Mouse (Mus musculus) liver, embryonic 15.5 days (tissue): Measurements from ENCODE around the gene Npsr1. TPM values are rescaled to one million over a fixed set of nuclear protein-coding genes. Genes with fewer than 3 reads are reported as not detected.

Experiments used
- ATAC-seq: fragments of 200-750 bp; cut with Nextera tagmentation; 2 replicates; pipeline ENCODE4 v1.8.0; 2017; ENCODE audit warnings: moderate number of reproducible peaks, mild to moderate bottlenecking, moderate library complexity; ENCODE audit not compliant: insufficient read depth
- H3K27ac ChIP-seq: fragments of 300-500 bp; sonication (generic); replicated peaks from 2 replicates; pipeline ENCODE4 v1.5.1; 2015; ENCODE audit warnings: mild to moderate bottlenecking, inconsistent platforms
- H3K27me3 ChIP-seq: fragments of 300-500 bp; sonication (generic); 2 replicates; pipeline ENCODE4 v1.6.1; 2015; ENCODE audit warnings: mild to moderate bottlenecking, inconsistent platforms
- H3K36me3 ChIP-seq: fragments of 300-500 bp; sonication (generic); replicated peaks from 2 replicates; pipeline ENCODE4 v1.6.1; 2015; ENCODE audit warnings: moderate library complexity, mild to moderate bottlenecking, inconsistent platforms
- H3K4me1 ChIP-seq: fragments of 300-500 bp; sonication (generic); replicated peaks from 2 replicates; pipeline ENCODE4 v1.6.1; 2015; ENCODE audit warnings: inconsistent platforms
- H3K4me2 ChIP-seq: fragments of 300-500 bp; sonication (generic); 2 replicates; pipeline ENCODE4 v1.6.1; 2015; ENCODE audit warnings: moderate library complexity, mild to moderate bottlenecking, inconsistent platforms
- H3K4me3 ChIP-seq: fragments of 300-500 bp; sonication (generic); replicated peaks from 2 replicates; pipeline ENCODE4 v1.5.1; 2015; ENCODE audit warnings: mild to moderate bottlenecking, inconsistent platforms
- H3K9ac ChIP-seq: fragments of 300-500 bp; sonication (generic); 2 replicates; pipeline ENCODE4 v1.6.1; 2015; ENCODE audit warnings: moderate library complexity, mild to moderate bottlenecking, inconsistent platforms
- H3K9me3 ChIP-seq: fragments of 300-500 bp; sonication (generic); replicated peaks from 2 replicates; pipeline ENCODE4 v1.6.1; 2016; ENCODE audit warnings: inconsistent platforms
- WGBS: fragments of 180-500 bp; shearing (Covaris S2); methylation state at CpG from one replicate; pipeline ENCODE4 v1.1.7; 2015; ENCODE audit warnings: mixed read lengths; ENCODE audit not compliant: insufficient replicate concordance; 5-methylcytosine and 5-hydroxymethylcytosine counted together
- polyA plus RNA-seq: library from polyadenylated mRNA; unstranded; fragments of >200 nt; fragmentation: Nextera tagmentation; extraction: Ambion mirVana; gene quantifications from 2 replicates; pipeline ENCODE4 v1.2.1, GENCODE M21; 2015

The Npsr1 gene
- not detected in 2 replicates for polyA plus RNA-seq

DNA sequence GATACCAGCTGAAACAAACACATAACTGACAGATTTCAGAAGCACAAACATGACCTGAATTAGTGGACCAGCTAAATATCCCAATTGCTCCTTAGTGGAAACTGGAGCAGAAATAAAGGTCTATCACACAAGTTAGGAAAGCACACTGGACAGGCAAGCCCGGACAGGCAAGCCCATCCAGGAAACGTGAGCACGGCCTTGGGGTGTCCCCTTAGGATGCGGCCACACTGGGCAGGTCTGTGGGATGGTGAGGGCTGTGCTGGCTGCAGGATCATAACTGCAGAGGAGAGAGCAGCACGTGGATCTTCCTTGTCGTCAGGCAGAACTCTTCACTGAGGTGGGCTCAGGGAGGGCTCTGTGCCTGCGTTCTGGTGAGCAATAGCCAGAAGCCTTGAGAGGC lies at the start of gene Npsr1:
Gene Npsr1, plus strand, starts transcription at position 301 of the 400 bp plus-strand sequence.
- H3K27me3 ChIP-seq = no peaks in the 10 kb centered on the region
- H3K9ac ChIP-seq = no peak within 1 kb of the TSS
- no peak for ATAC-seq
- no peak within 1 kb of the TSS for H3K4me3 ChIP-seq
- H3K36me3 ChIP-seq = no peaks in the 10 kb centered on the region
- H3K4me1 ChIP-seq = no peaks in the 10 kb centered on the region
- H3K9me3 ChIP-seq = no peaks in the 10 kb centered on the region
- H3K27ac ChIP-seq = no peak within 1 kb of the TSS
- 53% methylated on average over 7 of the region's 7 CpGs for WGBS
- no peak within 1 kb of the TSS for H3K4me2 ChIP-seq

DNA sequence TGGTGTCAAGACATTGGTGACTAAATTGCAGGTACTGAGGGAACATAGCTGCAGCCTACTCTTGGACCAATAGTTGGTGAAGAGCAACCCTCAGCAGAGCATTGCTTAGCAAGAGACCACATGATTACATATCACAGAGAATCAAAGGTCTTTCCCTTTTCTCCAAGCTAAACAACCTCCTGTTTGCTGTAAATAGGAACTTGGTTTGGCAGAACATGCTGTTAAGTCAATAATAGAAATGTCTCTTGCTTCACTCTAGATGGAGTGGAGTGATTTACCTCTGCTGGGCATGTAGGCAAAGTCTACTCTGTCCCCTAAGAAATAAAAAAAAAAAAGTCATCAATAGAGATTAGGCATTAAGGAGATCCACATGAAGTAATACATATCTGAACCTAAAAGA lies 46.3 kb upstream of the Npsr1 start:
- Histone ChIP-seq H3K36me3 (no peaks in the 10 kb centered on the region), H3K27me3 (no peaks in the 10 kb centered on the region), H3K9ac (no peak overlapping the region), H3K4me3 (no peak overlapping the region), H3K27ac (no peak overlapping the region), H3K4me2 (no peak overlapping the region), H3K4me1 (no peaks in the 10 kb centered on the region), H3K9me3 (no peaks in the 10 kb centered on the region)
- no peak for ATAC-seq

DNA sequence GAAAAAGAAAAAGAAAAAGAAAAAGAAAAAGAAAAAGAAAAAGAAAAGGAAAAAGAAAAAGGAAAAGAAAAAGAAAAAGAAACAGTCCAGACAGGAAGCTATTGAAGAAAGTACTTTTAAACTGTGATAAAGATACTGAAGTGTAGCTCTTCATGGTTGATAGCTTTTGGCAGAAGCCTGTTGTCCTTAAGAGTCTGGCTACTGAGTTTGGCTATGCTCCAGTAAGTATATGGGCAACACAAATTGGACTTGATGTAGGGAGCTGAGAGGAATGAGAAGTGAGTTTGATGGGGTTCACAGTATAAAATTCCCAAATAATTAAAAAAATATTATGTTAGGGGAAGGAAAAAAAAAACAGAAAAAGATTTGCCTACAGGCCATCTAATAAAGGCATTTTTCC lies 34.5 kb upstream of the Npsr1 start:
- Histone ChIP-seq H3K4me3 (no peak overlapping the region), H3K9me3 (no peaks in the 10 kb centered on the region), H3K4me1 (no peaks in the 10 kb centered on the region), H3K4me2 (no peak overlapping the region), H3K36me3 (no peaks in the 10 kb centered on the region), H3K27me3 (no peaks in the 10 kb centered on the region), H3K9ac (no peak overlapping the region), H3K27ac (no peak overlapping the region)
- ATAC-seq = no peak

DNA sequence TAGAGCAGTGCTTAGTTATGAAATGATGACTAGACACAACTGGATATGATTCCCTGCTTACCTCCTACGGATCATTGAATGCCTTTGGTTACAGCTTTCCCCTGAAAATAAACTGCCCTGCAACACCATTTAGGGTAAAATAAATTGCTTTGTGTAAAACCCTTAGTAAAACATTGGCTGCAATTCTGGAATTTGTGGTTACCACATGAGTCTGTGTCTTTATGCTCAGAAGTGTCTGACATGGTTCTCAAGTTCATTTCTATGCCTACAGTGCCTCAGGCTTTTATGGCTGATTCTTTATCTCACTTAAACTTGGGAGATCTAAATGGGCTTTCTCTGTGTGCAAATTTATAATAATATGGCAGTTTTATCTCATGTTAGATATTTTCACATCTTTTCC lies 26.1 kb upstream of the Npsr1 start:
- no peak overlapping the region for H3K27ac ChIP-seq
- 54% methylated on average over 1 of the region's 1 CpGs for WGBS

DNA sequence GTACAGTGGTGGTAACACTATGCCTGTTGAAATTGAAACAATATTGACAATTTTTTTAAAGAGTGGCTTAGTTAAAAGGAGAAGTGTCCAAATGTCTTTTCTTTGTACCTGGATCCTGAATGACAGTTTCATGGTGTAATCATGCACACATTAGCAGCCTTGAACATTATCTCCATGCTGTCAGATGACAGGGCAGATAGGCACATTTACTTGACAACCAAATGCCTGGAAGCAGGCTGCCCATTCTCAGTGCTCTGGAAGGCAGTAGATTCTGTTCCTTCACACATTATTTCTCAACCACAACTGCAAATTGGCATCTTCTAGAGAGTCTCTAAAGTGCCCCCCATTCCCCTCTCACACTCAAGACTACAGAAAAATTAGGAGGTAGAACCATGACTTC lies 20.2 kb upstream of the Npsr1 start:
- ATAC-seq = no peak
- H3K4me3 ChIP-seq = no peak overlapping the region
- no peak overlapping the region for H3K9ac ChIP-seq
- H3K9me3 ChIP-seq = no peaks in the 10 kb centered on the region
- H3K36me3 ChIP-seq = no peaks in the 10 kb centered on the region
- no peak overlapping the region for H3K4me2 ChIP-seq
- no peaks in the 10 kb centered on the region for H3K27me3 ChIP-seq
- no peak overlapping the region for H3K27ac ChIP-seq
- no peaks in the 10 kb centered on the region for H3K4me1 ChIP-seq

More for the DNA sequence above, 26.1 kb upstream of the Npsr1 start:
- Histone ChIP-seq H3K36me3 (no peaks in the 10 kb centered on the region), H3K9me3 (no peaks in the 10 kb centered on the region), H3K9ac (no peak overlapping the region), H3K4me3 (no peak overlapping the region), H3K4me2 (no peak overlapping the region), H3K4me1 (no peaks in the 10 kb centered on the region), H3K27me3 (no peaks in the 10 kb centered on the region)
- ATAC-seq = no peak

DNA sequence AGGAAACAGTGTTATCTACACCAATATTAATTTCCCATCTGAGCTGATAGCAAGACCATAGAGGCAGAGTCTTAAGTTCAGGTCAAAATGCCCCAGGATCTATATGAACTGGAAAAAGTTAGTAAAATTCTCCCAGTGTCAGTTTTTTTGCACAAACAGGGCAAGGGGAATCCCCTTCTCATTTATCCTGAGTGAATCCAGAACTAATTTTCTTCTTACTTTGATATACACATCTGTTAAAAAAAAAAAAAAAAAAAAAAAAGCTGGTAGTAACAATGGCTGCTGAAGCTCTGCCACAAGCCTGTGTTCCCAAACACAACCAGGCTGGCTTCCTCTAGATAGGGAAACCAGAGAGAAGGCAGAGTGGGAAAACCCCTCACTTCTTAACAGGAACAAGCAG lies 5.9 kb upstream of the Npsr1 start:
- H3K4me2 ChIP-seq = no peak overlapping the region
- H3K4me3 ChIP-seq = no peak overlapping the region
- H3K27ac ChIP-seq = no peak overlapping the region
- no peak overlapping the region for H3K9ac ChIP-seq
- no peaks in the 10 kb centered on the region for H3K9me3 ChIP-seq
- no peaks in the 10 kb centered on the region for H3K4me1 ChIP-seq
- no peaks in the 10 kb centered on the region for H3K36me3 ChIP-seq
- no peaks in the 10 kb centered on the region for H3K27me3 ChIP-seq
- ATAC-seq = no peak

DNA sequence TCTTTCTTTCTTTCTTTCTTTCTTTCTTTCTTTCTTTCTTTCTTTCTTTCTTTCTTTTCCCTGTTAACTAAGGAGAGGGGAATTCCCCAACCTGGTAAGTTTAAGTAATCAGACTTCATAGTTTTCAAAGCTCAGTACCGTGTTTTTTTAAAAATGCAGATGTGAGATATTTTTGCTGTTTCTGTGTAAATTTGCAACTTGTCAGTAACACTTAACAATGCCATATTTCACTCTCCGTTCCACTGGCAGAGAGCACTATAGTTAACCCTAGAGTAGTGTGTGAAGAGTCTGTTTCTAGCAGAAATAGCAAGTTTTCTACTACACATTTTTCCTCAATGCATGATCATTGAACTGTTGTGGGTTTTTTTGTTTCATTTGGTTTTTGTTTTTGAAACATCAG lies 730 bp downstream of the Npsr1 start:
- H3K36me3 ChIP-seq = no peaks in the 10 kb centered on the region
- no peak overlapping the region for H3K4me3 ChIP-seq
- no peak overlapping the region for H3K4me2 ChIP-seq
- 48% methylated on average over 2 of the region's 2 CpGs for WGBS
- no peaks in the 10 kb centered on the region for H3K27me3 ChIP-seq
- no peak for ATAC-seq
- H3K27ac ChIP-seq = no peak overlapping the region
- no peaks in the 10 kb centered on the region for H3K9me3 ChIP-seq
- no peak overlapping the region for H3K9ac ChIP-seq
- no peaks in the 10 kb centered on the region for H3K4me1 ChIP-seq

DNA sequence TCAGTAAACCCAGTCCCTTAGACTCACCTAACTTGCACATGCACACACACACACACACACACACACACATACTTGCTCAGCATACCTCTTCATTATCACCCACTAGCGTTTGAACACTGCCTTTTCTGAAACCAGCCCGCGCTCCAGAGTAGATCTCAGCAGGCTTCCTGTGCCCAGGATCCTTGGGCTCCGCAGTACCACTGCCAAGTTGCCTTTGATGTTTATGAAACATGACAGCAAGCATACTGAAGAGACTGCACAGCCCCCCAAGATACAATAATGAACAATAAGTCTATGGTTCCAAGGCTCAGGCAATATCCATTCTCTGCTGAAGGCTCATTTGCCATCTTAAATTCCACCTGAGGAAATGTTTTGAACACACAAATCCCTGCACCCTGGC lies 1.8 kb downstream of the Npsr1 start:
- Histone ChIP-seq H3K9ac (no peak overlapping the region), H3K27ac (no peak overlapping the region), H3K9me3 (no peaks in the 10 kb centered on the region), H3K36me3 (no peaks in the 10 kb centered on the region), H3K4me3 (no peak overlapping the region), H3K27me3 (no peaks in the 10 kb centered on the region), H3K4me1 (no peaks in the 10 kb centered on the region), H3K4me2 (no peak overlapping the region)
- ATAC-seq = no peak
- 62% methylated on average over 4 of the region's 4 CpGs for WGBS

DNA sequence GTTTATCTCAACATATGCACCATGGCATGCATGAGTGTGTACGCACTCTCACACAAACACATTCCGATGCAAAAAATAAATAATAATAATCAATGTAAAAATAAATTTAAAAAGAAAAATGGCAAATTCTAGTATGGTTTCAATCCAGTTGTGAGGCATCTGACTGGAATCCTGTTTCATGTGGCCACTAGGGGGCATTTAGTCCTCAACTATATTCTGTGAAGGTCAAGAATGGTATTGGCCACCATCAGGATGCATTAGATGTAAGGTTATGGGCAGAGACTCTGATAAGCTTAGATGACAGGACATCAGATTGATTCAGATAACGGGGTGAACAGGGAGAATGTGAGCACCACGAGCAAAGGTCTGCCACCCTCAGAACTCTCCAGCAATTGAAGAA lies 21.6 kb downstream of the Npsr1 start:
- no peaks in the 10 kb centered on the region for H3K4me1 ChIP-seq
- no peaks in the 10 kb centered on the region for H3K27me3 ChIP-seq
- no peak for ATAC-seq
- no peaks in the 10 kb centered on the region for H3K36me3 ChIP-seq
- no peak overlapping the region for H3K9ac ChIP-seq
- H3K9me3 ChIP-seq = no peaks in the 10 kb centered on the region
- H3K4me3 ChIP-seq = no peak overlapping the region
- H3K4me2 ChIP-seq = no peak overlapping the region
- WGBS = 28% methylated on average over 4 of the region's 4 CpGs
- no peak overlapping the region for H3K27ac ChIP-seq

DNA sequence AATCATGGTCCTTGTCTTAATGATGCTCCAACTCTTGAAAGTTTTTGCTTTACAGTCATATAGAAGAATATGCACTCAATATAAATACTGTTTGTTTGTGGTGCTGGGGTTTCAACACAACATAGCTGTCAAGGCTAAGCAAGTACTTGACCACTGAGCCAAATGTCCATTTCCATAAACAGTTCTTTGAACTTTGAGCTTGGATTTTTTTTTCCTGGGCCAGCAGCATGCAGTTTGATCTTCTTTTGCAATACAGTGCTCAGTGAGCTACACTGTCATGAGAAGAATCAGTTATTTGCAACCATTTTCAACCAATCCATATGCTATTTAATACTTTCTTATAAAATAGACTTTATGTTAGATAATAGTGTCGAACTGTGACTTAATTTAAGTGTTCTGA lies 35.3 kb downstream of the Npsr1 start:
- Histone ChIP-seq H3K9ac (no peak overlapping the region), H3K36me3 (no peaks in the 10 kb centered on the region), H3K27ac (no peak overlapping the region), H3K4me3 (no peak overlapping the region), H3K27me3 (no peaks in the 10 kb centered on the region), H3K4me1 (no peaks in the 10 kb centered on the region), H3K9me3 (no peaks in the 10 kb centered on the region), H3K4me2 (no peak overlapping the region)
- 54% methylated on average over 1 of the region's 1 CpGs for WGBS
- no peak for ATAC-seq

DNA sequence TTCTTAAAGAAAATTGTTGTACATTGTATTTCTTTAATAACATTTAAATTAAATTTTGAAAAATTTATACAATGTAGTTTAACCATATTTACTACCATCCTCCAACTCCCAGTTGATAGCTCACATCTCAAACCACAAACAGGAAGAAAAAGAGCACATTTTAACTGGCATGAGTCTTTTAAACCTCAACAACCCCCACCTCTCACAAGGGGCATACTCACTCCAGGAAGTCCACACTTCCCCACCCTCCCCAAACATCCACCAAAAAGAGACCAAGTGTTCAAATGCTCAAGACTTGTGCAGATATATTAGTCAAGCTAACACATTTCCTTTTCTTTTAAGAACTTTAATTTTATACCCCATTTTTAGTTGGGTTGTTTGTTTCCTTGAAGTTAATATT lies 38.6 kb downstream of the Npsr1 start:
- H3K4me3 ChIP-seq = no peak overlapping the region
- no peaks in the 10 kb centered on the region for H3K27me3 ChIP-seq
- H3K9me3 ChIP-seq = no peaks in the 10 kb centered on the region
- no peaks in the 10 kb centered on the region for H3K4me1 ChIP-seq
- no peak for ATAC-seq
- H3K36me3 ChIP-seq = no peaks in the 10 kb centered on the region
- no peak overlapping the region for H3K27ac ChIP-seq
- no peak overlapping the region for H3K4me2 ChIP-seq
- H3K9ac ChIP-seq = no peak overlapping the region

DNA sequence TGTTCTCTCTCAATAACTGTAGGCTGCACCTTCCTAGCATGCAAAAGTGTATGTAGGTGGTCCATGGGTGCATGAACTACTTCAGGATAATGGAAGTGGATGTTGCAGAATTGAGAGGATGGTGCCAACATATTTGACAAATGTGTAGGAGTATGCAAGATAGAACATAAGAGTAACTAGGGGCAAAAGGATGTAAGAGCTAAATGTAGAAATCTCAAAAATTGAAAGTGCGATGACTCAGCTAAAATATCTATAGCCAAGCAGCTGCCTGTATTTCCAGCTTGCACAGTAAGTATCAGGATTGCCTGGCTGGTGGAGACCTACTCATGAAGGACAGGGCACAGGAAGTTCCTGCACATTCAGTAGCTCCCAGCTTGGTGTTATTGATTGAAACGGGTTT lies 46.5 kb downstream of the Npsr1 start:
- Histone ChIP-seq H3K36me3 (no peaks in the 10 kb centered on the region), H3K4me2 (no peak overlapping the region), H3K4me3 (no peak overlapping the region), H3K27ac (no peak overlapping the region), H3K4me1 (no peaks in the 10 kb centered on the region), H3K9ac (no peak overlapping the region), H3K9me3 (no peaks in the 10 kb centered on the region), H3K27me3 (no peaks in the 10 kb centered on the region)
- no peak for ATAC-seq
- WGBS = 54% methylated on average over 2 of the region's 2 CpGs

DNA sequence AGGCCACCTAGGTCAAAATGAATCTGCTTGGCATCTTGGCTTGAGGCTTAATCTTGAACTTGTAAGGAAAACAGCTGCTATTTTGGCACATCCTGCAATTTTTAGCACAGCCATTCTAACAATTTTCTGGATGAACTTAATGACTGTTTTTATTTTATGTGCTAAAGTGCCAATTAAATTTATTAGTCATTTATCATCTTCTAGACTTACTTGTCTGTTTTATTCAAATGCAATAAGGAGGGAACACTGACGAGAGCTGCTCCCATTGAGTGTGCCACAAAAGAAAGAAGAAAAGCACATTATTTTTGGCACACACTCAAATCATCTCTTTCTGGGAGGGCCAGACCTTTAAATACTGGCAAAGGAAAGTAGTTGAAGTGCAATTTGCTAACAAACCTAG lies 59.4 kb downstream of the Npsr1 start:
- ATAC-seq = no peak
- no peaks in the 10 kb centered on the region for H3K36me3 ChIP-seq
- H3K27ac ChIP-seq = no peak overlapping the region
- H3K9ac ChIP-seq = no peak overlapping the region
- H3K4me1 ChIP-seq = no peaks in the 10 kb centered on the region
- no peak overlapping the region for H3K4me3 ChIP-seq
- no peaks in the 10 kb centered on the region for H3K27me3 ChIP-seq
- H3K4me2 ChIP-seq = no peak overlapping the region
- no peaks in the 10 kb centered on the region for H3K9me3 ChIP-seq
- WGBS = 49% methylated on average over 1 of the region's 1 CpGs
